Mouse (Mus musculus) forebrain, embryonic 14.5 days (tissue): ENCODE data around the gene Gnb1l. TPM values are rescaled to one million over a fixed set of nuclear protein-coding genes. Genes with fewer than 3 reads are reported as not detected.
A peak's percentile ranks its signal among the peaks of the same experiment; 100 is the strongest.

Experiments used
- ATAC-seq: fragments of 200-750 bp; cut with Nextera tagmentation; 2 replicates; pipeline ENCODE4 v1.8.0; 2017; ENCODE audit warnings: mild to moderate bottlenecking, moderate library complexity
- DNase-seq: peaks from one replicate; pipeline ENCODE4 v3.0.0-alpha.2; 2015; ENCODE audit warnings: low spot score
- H3K27ac ChIP-seq: fragments of 300-500 bp; sonication (generic); 2 replicates; pipeline ENCODE4 v1.5.1; 2014; ENCODE audit warnings: low read depth, mild to moderate bottlenecking, control low read depth, low read length, moderate library complexity
- H3K27me3 ChIP-seq: fragments of 300-500 bp; sonication (generic); replicated peaks from 2 replicates; pipeline ENCODE4 v1.6.1; 2014; ENCODE audit warnings: low read length, control low read depth, mixed read lengths; ENCODE audit not compliant: control insufficient read depth, insufficient read depth
- H3K36me3 ChIP-seq: fragments of 300-500 bp; sonication (generic); 2 replicates; pipeline ENCODE4 v1.6.1; 2014; ENCODE audit warnings: low read length, control low read depth; ENCODE audit not compliant: control insufficient read depth, insufficient read depth
- H3K4me1 ChIP-seq: fragments of 300-500 bp; sonication (generic); 2 replicates; pipeline ENCODE4 v1.6.1; 2014; ENCODE audit warnings: antibody characterized with exemption, low read length, control low read depth; ENCODE audit not compliant: control insufficient read depth, insufficient read depth
- H3K4me2 ChIP-seq: fragments of 300-500 bp; sonication (generic); 2 replicates; pipeline ENCODE4 v1.6.1; 2014; ENCODE audit warnings: mild to moderate bottlenecking, control low read depth, low read length
- H3K4me3 ChIP-seq: fragments of 300-500 bp; sonication (generic); 2 replicates; pipeline ENCODE4 v1.5.1; 2014; ENCODE audit warnings: low read depth, low read length, control low read depth
- H3K9ac ChIP-seq: fragments of 300-500 bp; sonication (generic); 2 replicates; pipeline ENCODE4 v1.6.1; 2014; ENCODE audit warnings: mild to moderate bottlenecking, low read length, control low read depth, moderate library complexity
- H3K9me3 ChIP-seq: fragments of 300-500 bp; sonication (generic); replicated peaks from 2 replicates; pipeline ENCODE4 v1.6.1; 2016; ENCODE audit warnings: low read length, control low read depth, mixed read lengths; ENCODE audit not compliant: control insufficient read depth
- WGBS: fragments of 180-500 bp; shearing (Covaris S2); extraction: QIAGEN DNeasy Blood & Tissue Kit; methylation state at CpG from one replicate; pipeline ENCODE4 v1.1.7; 2014; 5-methylcytosine and 5-hydroxymethylcytosine counted together
- polyA plus RNA-seq: library from polyadenylated mRNA; unstranded; fragments of >200 nt; fragmentation: Nextera tagmentation; extraction: Ambion mirVana; gene quantifications from 2 replicates; pipeline ENCODE4 v1.2.1, GENCODE M21; 2014

Gene Gnb1l
- polyA plus RNA-seq, 1 experiment from 2014 or later = 16.2 TPM

GRCm38 (mm10) chr16:18608226-18608625 lies 109.7 kb downstream of the Gnb1l start:
- 6% methylated on average over 11 of the region's 11 CpGs for WGBS
- Histone ChIP-seq H3K4me3 (no peak overlapping the region), H3K9ac (no peak overlapping the region), H3K4me2 (peak overlapping the region; percentile 9; the same call in 1 of the 2 replicates), H3K27ac (no peak overlapping the region), H3K9me3 (no peaks in the 10 kb centered on the region), H3K36me3 (no peaks in the 10 kb centered on the region), H3K4me1 (no peaks in the 10 kb centered on the region), H3K27me3 (peaks cover 2% of the 10 kb centered on the region; the same call in 1 of the 2 replicates)
- DNase-seq = no peak
- peak; percentile 52; the same call in 1 of the 2 replicates for ATAC-seq

- H3K4me2 ChIP-seq = no peak overlapping the region
- H3K27ac ChIP-seq = no peak overlapping the region
- H3K9ac ChIP-seq = no peak overlapping the region
- H3K9me3 ChIP-seq = no peaks in the 10 kb centered on the region
- H3K27me3 ChIP-seq = peaks cover 2% of the 10 kb centered on the region; the same call in 1 of the 2 replicates
- no peaks in the 10 kb centered on the region for H3K36me3 ChIP-seq
- WGBS = 74% methylated on average over 2 of the region's 2 CpGs
- ATAC-seq (no peak), DNase-seq (no peak)
- H3K4me1 ChIP-seq = no peaks in the 10 kb centered on the region
- H3K4me3 ChIP-seq = no peak overlapping the region
Measured at GRCm38 (mm10) chr16:18609099-18609498, 110.6 kb downstream of the Gnb1l start.

DNA sequence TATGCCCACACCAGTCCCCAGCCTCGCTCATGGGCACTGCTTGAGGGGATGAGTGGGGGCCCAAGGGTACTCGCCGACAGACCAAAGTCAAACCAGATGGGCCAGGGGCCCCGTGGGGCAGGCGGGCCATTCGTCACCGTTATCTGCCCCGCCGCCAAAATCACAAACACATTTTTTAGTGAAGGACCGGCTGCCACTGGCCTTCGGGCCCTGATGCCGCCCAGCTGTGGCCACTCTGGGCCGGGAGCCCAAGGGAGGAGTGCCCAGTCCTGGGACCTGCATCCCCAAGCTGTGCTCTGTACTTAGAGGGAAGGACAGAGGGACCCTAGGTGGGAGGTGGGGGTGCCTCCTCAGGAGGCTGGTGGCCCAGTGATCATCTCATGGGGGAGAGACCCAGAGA lies 113.2 kb downstream of the Gnb1l start:
- Histone ChIP-seq H3K27ac (no peak overlapping the region), H3K27me3 (peaks cover 2% of the 10 kb centered on the region; the same call in 1 of the 2 replicates), H3K36me3 (no peaks in the 10 kb centered on the region), H3K4me1 (no peaks in the 10 kb centered on the region), H3K9ac (no peak overlapping the region), H3K9me3 (no peaks in the 10 kb centered on the region), H3K4me2 (no peak overlapping the region), H3K4me3 (no peak overlapping the region)
- WGBS = 82% methylated on average over 13 of the region's 13 CpGs
- DNase-seq (no peak), ATAC-seq (no peak)

DNA sequence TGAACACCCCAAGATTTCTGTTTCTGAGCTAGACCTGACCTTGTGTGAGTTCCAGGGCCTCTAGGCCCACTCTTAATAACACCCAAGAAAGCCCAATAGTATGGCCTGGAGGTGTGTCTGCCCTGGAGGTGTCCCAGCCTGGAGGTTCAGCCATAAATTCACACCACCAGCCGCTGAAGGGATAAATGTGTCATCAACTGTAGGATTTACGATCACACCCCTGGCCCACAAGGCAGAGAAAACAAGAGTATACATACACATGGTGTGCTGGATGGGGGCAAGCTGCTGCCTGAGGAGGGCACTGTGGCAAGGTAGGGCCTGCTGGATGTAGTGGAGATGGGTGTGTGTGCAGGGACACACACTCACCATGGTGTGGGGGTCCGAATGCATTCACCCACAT lies 114.8 kb downstream of the Gnb1l start:
- H3K4me1 ChIP-seq = no peaks in the 10 kb centered on the region
- H3K4me2 ChIP-seq = no peak overlapping the region
- H3K27ac ChIP-seq = no peak overlapping the region
- H3K9me3 ChIP-seq = no peaks in the 10 kb centered on the region
- no peaks in the 10 kb centered on the region for H3K36me3 ChIP-seq
- no peak for ATAC-seq
- peaks cover 8% of the 10 kb centered on the region; the same call in 1 of the 2 replicates for H3K27me3 ChIP-seq
- no peak overlapping the region for H3K4me3 ChIP-seq
- DNase-seq = no peak
- no peak overlapping the region for H3K9ac ChIP-seq
- WGBS = 94% methylated on average over 3 of the region's 3 CpGs

Other genes with a start within 250 kb of the Gnb1l start
- gene Ranbp1, start 250.0 kb upstream of the Gnb1l start, polyA plus RNA-seq = 527 and 537 TPM in 2 replicates
- gene Gm49776, start 240.4 kb upstream of the Gnb1l start, polyA plus RNA-seq = 1.8 TPM in 1 of 2 replicates, not detected in the other
- 26.3 and 31.3 TPM in 2 replicates for gene Dgcr8, start 209.5 kb upstream of the Gnb1l start, polyA plus RNA-seq
- gene Tango2, start 150.6 kb upstream of the Gnb1l start, polyA plus RNA-seq = 78.7 and 81.3 TPM in 2 replicates
- gene Arvcf, start 150.5 kb upstream of the Gnb1l start, polyA plus RNA-seq = 46.8 and 47.8 TPM in 2 replicates
- 22.0 and 23.5 TPM in 2 replicates for gene Txnrd2, start 72.3 kb upstream of the Gnb1l start, polyA plus RNA-seq
- gene Comt, start 71.9 kb upstream of the Gnb1l start, polyA plus RNA-seq = 54.6 and 71.9 TPM in 2 replicates
- gene Rtl10, start 188 bp downstream of the Gnb1l start, polyA plus RNA-seq = 2.8 and 3.0 TPM in 2 replicates
- 0.48 and 0.64 TPM in 2 replicates for gene Tbx1, start 92.0 kb downstream of the Gnb1l start, polyA plus RNA-seq
- 9.6 and 10.3 TPM in 2 replicates for gene Gp1bb, start 123.7 kb downstream of the Gnb1l start, polyA plus RNA-seq
- 5.7 and 8.2 TPM in 2 replicates for gene Gm49601, start 127.7 kb downstream of the Gnb1l start, polyA plus RNA-seq
- 138 and 177 TPM in 2 replicates for gene Sept5, start 131.2 kb downstream of the Gnb1l start, polyA plus RNA-seq